Mouse (Mus musculus): ENCODE results near the gene Pxk.
"Not testable (repeated sequence)": the region's sequence is repeated elsewhere in the genome, so short reads cannot be mapped to it uniquely, and the experiment has no call there.

Pxk gene

GRCm38 (mm10) chr14:8148842-8149241, 50.8 kb downstream of the Pxk start:
- no peak for DNase-seq

- DNase-seq = no peak
These were observed 53.7 kb downstream of the Pxk start for GRCm38 (mm10) chr14:8151757-8152156.

- no peak for DNase-seq
These were observed 56.1 kb downstream of the Pxk start for GRCm38 (mm10) chr14:8154072-8154471.

- no peak for DNase-seq
These were observed 58.9 kb downstream of the Pxk start for GRCm38 (mm10) chr14:8156947-8157346.

- no peak for DNase-seq
These were observed 60.7 kb downstream of the Pxk start for GRCm38 (mm10) chr14:8158721-8159120.

- no peak for DNase-seq
These were observed 61.1 kb downstream of the Pxk start for GRCm38 (mm10) chr14:8159141-8159540.

GRCm38 (mm10) chr14:8161777-8162176, 63.8 kb downstream of the Pxk start:
- peak; percentile 55 for DNase-seq

GRCm38 (mm10) chr14:8164463-8164862, 66.5 kb downstream of the Pxk start:
- DNase-seq = no peak

- DNase-seq = peak; percentile 99
These were observed 74.7 kb downstream of the Pxk start, which contains the start of gene Pdhb for GRCm38 (mm10) chr14:8172507-8173410. Gene Pdhb (minus strand): TSS chr14:8173025.

- not testable (repeated sequence) for DNase-seq
These were observed 75.7 kb downstream of the Pxk start for GRCm38 (mm10) chr14:8173542-8174250.

- DNase-seq = no peak
These were observed 76.6 kb downstream of the Pxk start for GRCm38 (mm10) chr14:8174634-8175033.

- DNase-seq = no peak
These were observed 78.2 kb downstream of the Pxk start for GRCm38 (mm10) chr14:8176251-8176650.

GRCm38 (mm10) chr14:8180371-8181035, 82.5 kb downstream of the Pxk start:
- DNase-seq = no peak

- no peak for DNase-seq
These were observed 85.3 kb downstream of the Pxk start for GRCm38 (mm10) chr14:8183330-8183729.

- DNase-seq = peak; percentile 59
These were observed 88.5 kb downstream of the Pxk start for GRCm38 (mm10) chr14:8186278-8187045.

GRCm38 (mm10) chr14:8190556-8190955, 92.5 kb downstream of the Pxk start:
- no peak for DNase-seq

GRCm38 (mm10) chr14:8191331-8191965, 93.4 kb downstream of the Pxk start:
- DNase-seq = no peak

- no peak for DNase-seq
These were observed 94.7 kb downstream of the Pxk start for GRCm38 (mm10) chr14:8192727-8193126.

GRCm38 (mm10) chr14:8200769-8201168, 102.8 kb downstream of the Pxk start:
- no peak for DNase-seq

- no peak for DNase-seq
These were observed 103.7 kb downstream of the Pxk start for GRCm38 (mm10) chr14:8201715-8202114.

- no peak for DNase-seq
These were observed 108.3 kb downstream of the Pxk start for GRCm38 (mm10) chr14:8206179-8206910.
